Mouse (Mus musculus) E14TG2a.4 (cell line): ENCODE measurements around the gene Mbd3.

Source experiments
- CTCF ChIP-seq: conservative IDR thresholded peaks from 2 replicates; pipeline ENCODE4 v1.5.1; 2014; ENCODE audit warnings: low read length
- POU5F1 ChIP-seq: IDR thresholded peaks from 2 replicates; pipeline ENCODE4 v1.6.1; 2014; ENCODE audit warnings: low read length, borderline replicate concordance

- TF ChIP-seq CTCF (no peak), POU5F1 (no peak)
Measured at GRCm38 (mm10) chr10:80432936-80433512, 33.7 kb upstream of the Mbd3 start.
